Mouse (Mus musculus): Measurements from ENCODE around the gene Popdc2.

The Popdc2 gene

GRCm38 (mm10) chr16:38400311-38400960 is 38.4 kb downstream of the Popdc2 start:
- CTCF ChIA-PET = interaction anchor here (0.8 to 1.0 kb wide), 2 partner anchors 24 to 79 kb away, joined by 4 to 8 read pairs; no protein-coding TSS in a partner anchor

GRCm38 (mm10) chr16:38401468-38401867 is 39.5 kb downstream of the Popdc2 start:
- CTCF ChIA-PET = no interaction called here

GRCm38 (mm10) chr16:38403639-38404038 is 41.6 kb downstream of the Popdc2 start:
- CTCF ChIA-PET = no interaction called here

GRCm38 (mm10) chr16:38406293-38406692 is 44.3 kb downstream of the Popdc2 start:
- CTCF ChIA-PET = interaction anchor here (1.0 kb wide), 2 partner anchors 70 to 76 kb away, joined by 3 read pairs; no protein-coding TSS in a partner anchor

- CTCF ChIA-PET = interaction anchor here (0.7 to 1.0 kb wide), 3 partner anchors 17 to 140 kb away, joined by 3 to 12 read pairs (median 3); no protein-coding TSS in a partner anchor
These were observed 44.7 kb downstream of the Popdc2 start for GRCm38 (mm10) chr16:38406708-38407107.

GRCm38 (mm10) chr16:38407584-38407983 is 45.6 kb downstream of the Popdc2 start:
- CTCF ChIA-PET = interaction anchor here (0.7 kb wide), 3 partner anchors 16 to 139 kb away, joined by 3 to 12 read pairs (median 5); no protein-coding TSS in a partner anchor

GRCm38 (mm10) chr16:38408416-38408815 is 46.4 kb downstream of the Popdc2 start:
- CTCF ChIA-PET = interaction anchor here (0.6 to 0.7 kb wide), 3 partner anchors 26 to 65 kb away, joined by 3 to 9 read pairs (median 5); no protein-coding TSS in a partner anchor

- CTCF ChIA-PET = no interaction called here
These were observed 52.9 kb downstream of the Popdc2 start for GRCm38 (mm10) chr16:38414953-38415352.

GRCm38 (mm10) chr16:38425374-38425773 is 63.4 kb downstream of the Popdc2 start:
- CTCF ChIA-PET = no interaction called here

GRCm38 (mm10) chr16:38425799-38426198 is 63.8 kb downstream of the Popdc2 start:
- CTCF ChIA-PET = no interaction called here
